Mouse (Mus musculus): Measurements from ENCODE around the gene Trim37. TPM values are rescaled to one million over a fixed set of nuclear protein-coding genes. Genes with fewer than 3 reads are reported as not detected.

Gene Trim37
- polyA plus RNA-seq (2015; fragmentation: Nextera tagmentation; extraction: Ambion mirVana) = 11.0 and 11.1 TPM in 2 replicates

DNA sequence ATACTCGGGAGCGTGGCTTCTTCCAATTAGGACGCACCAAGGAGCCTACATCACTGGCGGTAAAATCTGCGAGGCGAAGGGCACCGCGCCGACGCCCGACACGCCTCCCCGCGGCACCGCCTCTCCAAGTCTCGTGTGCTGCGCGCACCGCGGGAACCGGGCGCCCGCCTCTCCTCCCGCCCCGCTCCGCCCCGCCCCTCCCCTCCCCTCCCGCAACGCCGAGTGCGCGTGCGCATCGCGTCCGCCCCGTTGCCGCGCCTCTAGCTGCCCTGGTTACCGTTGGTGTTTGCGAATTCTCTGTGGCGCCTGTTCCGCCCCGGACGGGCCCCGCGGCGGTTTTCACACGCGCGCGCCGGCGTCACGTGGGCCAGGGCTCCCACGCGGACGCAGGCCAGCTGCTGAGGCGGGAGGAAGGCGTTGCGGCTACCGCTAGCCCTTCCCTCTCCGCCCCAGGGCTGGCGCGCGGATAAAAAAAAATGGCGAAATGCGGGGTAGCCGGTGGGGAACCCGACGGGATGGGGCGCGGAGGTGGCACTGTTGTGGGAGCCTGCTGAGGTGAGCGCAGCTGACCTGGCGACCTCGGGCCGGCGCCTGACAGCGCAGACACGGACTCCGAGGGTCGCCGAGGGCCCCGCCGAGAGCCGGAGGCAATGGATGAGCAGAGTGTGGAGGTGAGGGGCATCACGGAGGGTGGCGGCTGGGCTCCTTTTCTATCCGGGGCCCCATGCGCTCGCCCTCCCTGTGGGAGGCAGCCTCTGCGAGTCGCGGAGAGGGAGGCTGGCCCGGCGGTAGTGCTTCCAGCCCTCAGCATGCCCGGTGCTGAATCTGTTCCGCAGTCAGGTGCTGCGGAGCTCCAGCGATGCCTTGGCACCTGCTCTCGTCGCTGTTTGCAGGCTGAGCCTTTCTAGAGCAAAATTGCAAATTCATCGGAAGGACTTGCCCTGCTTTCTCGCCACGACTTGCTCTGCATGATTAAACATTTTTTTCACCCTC is at the start of gene Trim37:
Gene Trim37, plus strand, starts transcription at position 254 of the 993 bp plus-strand sequence.
- peak within 1 kb of the TSS; percentile 91 for H3K4me3 ChIP-seq (ENCODE audit: low read depth, low read length)
- H3K4me2 ChIP-seq (replicated peaks; ENCODE audit: low read depth, low read length) = peak within 1 kb of the TSS; percentile 96
- peak; percentile 96 for DNase-seq (ENCODE audit: low spot score)
- peak within 1 kb of the TSS; percentile 64 for H3K9ac ChIP-seq (replicated peaks; ENCODE audit: low read depth)
- H3K27ac ChIP-seq (ENCODE audit: low read length) = peak within 1 kb of the TSS; percentile 79
- WGBS = under 1% methylated on average over 94 of the region's 105 CpGs
- H3K36me3 ChIP-seq (ENCODE audit: insufficient read depth, low read length) = peaks cover 8% of the 10 kb centered on the region; the same call in 1 of the 2 replicates
- no peaks in the 10 kb centered on the region for H3K9me3 ChIP-seq (ENCODE audit: low read length)
- ATAC-seq = peak; percentile 95
- H3K27me3 ChIP-seq (replicated peaks; ENCODE audit: insufficient read depth, low read length) = no peaks in the 10 kb centered on the region
- H3K4me1 ChIP-seq (ENCODE audit: insufficient read depth, low read depth, low read length) = peaks cover 4% of the 10 kb centered on the region; the same call in 1 of the 2 replicates
- TF ChIP-seq EP300 (IDR thresholded peaks at IDR 0.05) (no peak), CTCF (IDR thresholded peaks at IDR 0.05) (no peak)

DNA sequence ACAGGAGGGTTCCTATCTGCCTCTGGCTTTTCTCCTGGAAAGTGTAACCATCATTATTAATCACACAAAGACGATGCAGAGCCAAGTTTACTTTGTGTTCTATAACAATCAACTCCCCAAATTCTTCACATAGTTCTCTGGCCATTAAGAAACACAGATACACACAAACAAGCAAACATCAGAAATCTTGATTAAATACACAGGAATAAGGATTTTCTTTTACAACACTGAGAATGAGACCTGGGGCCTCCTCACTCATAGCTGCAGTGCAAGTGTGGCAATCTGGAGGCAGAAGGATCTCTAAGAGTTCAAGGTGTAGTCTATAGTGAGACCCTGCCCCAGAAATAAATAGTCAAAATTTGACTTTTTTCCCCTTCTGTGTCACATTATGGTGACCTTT is 43.2 kb upstream of the Trim37 start:
- no peak overlapping the region for H3K27ac ChIP-seq (ENCODE audit: low read length)
- no peak overlapping the region for H3K9ac ChIP-seq (replicated peaks; ENCODE audit: low read depth)
- H3K36me3 ChIP-seq (ENCODE audit: insufficient read depth, low read length) = peaks cover 21% of the 10 kb centered on the region; the same call in 1 of the 2 replicates
- peaks cover 14% of the 10 kb centered on the region for H3K4me1 ChIP-seq (ENCODE audit: insufficient read depth, low read depth, low read length)
- H3K9me3 ChIP-seq (ENCODE audit: low read length) = no peaks in the 10 kb centered on the region
- 40% methylated on average over 1 of the region's 1 CpGs for WGBS
- no peak for TF ChIP-seq EP300 (IDR thresholded peaks at IDR 0.05)
- TF ChIP-seq CTCF (IDR thresholded peaks at IDR 0.05) = no peak
- no peak for ATAC-seq
- H3K4me3 ChIP-seq (ENCODE audit: low read depth, low read length) = no peak overlapping the region
- H3K27me3 ChIP-seq (replicated peaks; ENCODE audit: insufficient read depth, low read length) = no peaks in the 10 kb centered on the region
- H3K4me2 ChIP-seq (replicated peaks; ENCODE audit: low read depth, low read length) = no peak overlapping the region
- no peak for DNase-seq (ENCODE audit: low spot score)

DNA sequence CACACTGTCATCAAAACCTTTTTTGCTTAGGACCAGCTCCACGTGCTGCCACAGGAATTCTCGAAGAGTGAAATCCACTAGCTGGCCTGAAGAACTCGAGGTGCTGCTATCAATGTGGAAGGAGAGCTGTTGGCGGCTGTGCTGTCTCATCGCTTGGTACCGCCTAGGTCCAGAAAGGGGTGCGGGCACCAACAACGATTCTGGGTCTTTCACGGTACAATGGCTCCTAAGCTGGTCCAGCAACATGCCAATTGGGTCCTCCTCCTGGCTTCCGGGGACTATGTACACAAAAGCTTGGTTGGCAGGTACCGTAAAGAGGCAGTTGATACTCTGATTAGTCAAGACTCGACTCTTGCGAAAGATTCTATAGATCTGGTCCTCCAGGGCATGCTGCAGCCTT is 41.4 kb upstream of the Trim37 start:
- no peaks in the 10 kb centered on the region for H3K9me3 ChIP-seq (ENCODE audit: low read length)
- H3K4me3 ChIP-seq (ENCODE audit: low read depth, low read length) = peak overlapping the region; percentile 95; the same call in 1 of the 2 replicates
- no peak for TF ChIP-seq CTCF (IDR thresholded peaks at IDR 0.05)
- H3K27ac ChIP-seq (ENCODE audit: low read length) = no peak overlapping the region
- peak overlapping the region; percentile 83 for H3K4me2 ChIP-seq (replicated peaks; ENCODE audit: low read depth, low read length)
- WGBS = 76% methylated on average over 13 of the region's 13 CpGs
- no peaks in the 10 kb centered on the region for H3K27me3 ChIP-seq (replicated peaks; ENCODE audit: insufficient read depth, low read length)
- no peak for DNase-seq (ENCODE audit: low spot score)
- peaks cover 16% of the 10 kb centered on the region; the same call in 1 of the 2 replicates for H3K36me3 ChIP-seq (ENCODE audit: insufficient read depth, low read length)
- H3K9ac ChIP-seq (replicated peaks; ENCODE audit: low read depth) = peak overlapping the region; percentile 87; the same call in 1 of the 2 replicates
- ATAC-seq = no peak
- peaks cover 14% of the 10 kb centered on the region for H3K4me1 ChIP-seq (ENCODE audit: insufficient read depth, low read depth, low read length)

DNA sequence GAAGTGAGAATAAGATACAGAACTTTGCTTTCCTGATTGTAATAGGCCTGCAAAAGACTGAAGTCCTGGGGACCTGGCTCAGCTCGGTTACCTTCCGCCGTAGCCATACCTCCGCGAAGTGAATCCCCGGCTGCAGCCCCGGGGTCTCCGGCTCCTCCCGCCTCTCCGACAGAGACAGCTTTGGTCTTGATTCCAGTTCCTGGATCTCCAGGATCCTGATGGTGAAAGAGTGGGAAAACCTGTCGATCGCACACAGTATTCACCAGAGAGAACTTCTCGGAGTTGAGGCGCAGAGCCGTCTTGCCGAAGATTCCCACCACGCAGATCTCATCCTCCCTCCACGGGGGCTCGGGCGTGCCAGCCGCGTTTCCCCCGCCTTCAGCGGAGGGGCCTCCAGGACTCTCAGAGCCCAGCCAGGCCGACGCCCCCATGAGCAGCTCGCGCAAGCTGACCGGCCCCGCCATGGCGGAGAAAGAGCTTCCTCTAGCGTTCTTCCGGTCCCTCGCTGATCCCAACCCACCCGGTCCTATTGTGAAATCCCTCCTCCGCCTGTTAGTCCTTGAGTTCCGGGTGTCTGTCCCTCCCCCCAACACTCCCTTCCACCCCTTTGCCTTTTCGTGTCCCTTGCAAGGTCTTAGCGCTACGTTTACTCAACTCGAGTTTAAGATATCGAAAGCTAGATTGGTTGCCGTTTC is 40.4 kb upstream of the Trim37 start, which contains the start of gene Smg8:
Gene Smg8, minus strand, starts transcription at position 485 of the 695 bp plus-strand sequence.
- TF ChIP-seq CTCF (IDR thresholded peaks at IDR 0.05) (no peak), EP300 (IDR thresholded peaks at IDR 0.05) (peak; percentile 25; the same call in 1 of the 2 replicates)
- H3K9me3 ChIP-seq (ENCODE audit: low read length) = no peaks in the 10 kb centered on the region
- H3K4me2 ChIP-seq (replicated peaks; ENCODE audit: low read depth, low read length) = peak within 1 kb of the TSS; percentile 83
- peaks cover 14% of the 10 kb centered on the region for H3K4me1 ChIP-seq (ENCODE audit: insufficient read depth, low read depth, low read length)
- H3K9ac ChIP-seq (replicated peaks; ENCODE audit: low read depth) = peak within 1 kb of the TSS; percentile 87
- H3K27ac ChIP-seq (ENCODE audit: low read length) = peak within 1 kb of the TSS; percentile 71
- WGBS = under 1% methylated on average over 39 of the region's 43 CpGs
- DNase-seq (ENCODE audit: low spot score) = peak; percentile 98
- peak; percentile 98 for ATAC-seq
- 0 out of 2 replicates have a peak, but pooled peaks cover 6% of the 10 kb centered on the region for H3K36me3 ChIP-seq (ENCODE audit: insufficient read depth, low read length)
- no peaks in the 10 kb centered on the region for H3K27me3 ChIP-seq (replicated peaks; ENCODE audit: insufficient read depth, low read length)
- H3K4me3 ChIP-seq (ENCODE audit: low read depth, low read length) = peak within 1 kb of the TSS; percentile 95

DNA sequence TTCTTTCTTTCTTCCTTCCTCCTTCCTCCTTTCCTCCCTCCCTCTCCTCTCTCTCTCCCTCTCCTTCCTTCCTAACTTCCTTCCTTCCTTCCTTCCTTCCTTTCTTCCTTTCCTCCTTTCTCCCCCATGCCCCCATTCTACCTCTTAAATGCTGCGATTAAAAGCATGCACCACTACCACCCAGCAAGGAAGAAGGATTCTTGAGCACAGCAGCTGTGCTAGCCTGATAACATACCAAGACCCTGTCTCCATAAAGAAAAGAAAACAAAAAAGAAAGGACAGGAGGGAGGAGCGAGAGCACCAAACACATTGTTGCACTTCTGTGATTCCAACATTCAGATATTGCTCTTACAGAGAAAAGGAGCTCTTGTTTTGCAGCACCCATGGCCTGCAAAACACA is 39.7 kb upstream of the Trim37 start:
- WGBS = 51% methylated on average over 2 of the region's 2 CpGs
- DNase-seq (ENCODE audit: low spot score) = no peak
- no peaks in the 10 kb centered on the region for H3K9me3 ChIP-seq (ENCODE audit: low read length)
- H3K4me3 ChIP-seq (ENCODE audit: low read depth, low read length) = peak overlapping the region; percentile 95
- no peak for ATAC-seq
- H3K27ac ChIP-seq (ENCODE audit: low read length) = 0 out of 2 replicates have a peak overlapping the region, but pooled peaks have one; percentile 71
- peaks cover 14% of the 10 kb centered on the region for H3K4me1 ChIP-seq (ENCODE audit: insufficient read depth, low read depth, low read length)
- peak overlapping the region; percentile 83 for H3K4me2 ChIP-seq (replicated peaks; ENCODE audit: low read depth, low read length)
- H3K36me3 ChIP-seq (ENCODE audit: insufficient read depth, low read length) = 0 out of 2 replicates have a peak, but pooled peaks cover 6% of the 10 kb centered on the region
- H3K9ac ChIP-seq (replicated peaks; ENCODE audit: low read depth) = peak overlapping the region; percentile 87; the same call in 1 of the 2 replicates
- TF ChIP-seq EP300 (IDR thresholded peaks at IDR 0.05) = no peak
- no peak for TF ChIP-seq CTCF (IDR thresholded peaks at IDR 0.05)
- no peaks in the 10 kb centered on the region for H3K27me3 ChIP-seq (replicated peaks; ENCODE audit: insufficient read depth, low read length)

DNA sequence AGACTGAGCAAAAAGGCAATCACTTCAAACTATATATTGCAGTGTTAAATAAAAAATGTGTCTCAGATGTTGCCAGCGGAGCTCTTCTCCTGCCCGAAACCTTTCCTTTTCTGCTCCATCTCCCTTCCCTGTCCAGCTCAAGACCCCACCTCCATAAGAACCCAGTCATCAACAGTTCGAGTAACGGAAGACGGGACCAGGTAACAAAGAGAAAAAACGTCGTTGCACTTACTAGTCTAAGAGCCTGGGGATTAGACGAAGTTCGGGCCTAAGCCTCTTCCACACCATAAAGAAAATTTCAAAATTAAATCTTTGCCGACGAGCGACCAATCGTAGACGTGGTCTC is 18.5 kb upstream of the Trim37 start, which contains the start of gene Prr11:
Gene Prr11, minus strand, starts transcription at position 300 of the 346 bp plus-strand sequence.
- peak within 1 kb of the TSS; percentile 53 for H3K9ac ChIP-seq (replicated peaks; ENCODE audit: low read depth)
- H3K4me1 ChIP-seq (ENCODE audit: insufficient read depth, low read depth, low read length) = no peaks in the 10 kb centered on the region; the same call in 1 of the 2 replicates
- H3K9me3 ChIP-seq (ENCODE audit: low read length) = no peaks in the 10 kb centered on the region
- 1% methylated on average over 14 of the region's 14 CpGs for WGBS
- no peak for DNase-seq (ENCODE audit: low spot score)
- H3K4me3 ChIP-seq (ENCODE audit: low read depth, low read length) = peak within 1 kb of the TSS; percentile 74
- TF ChIP-seq EP300 (IDR thresholded peaks at IDR 0.05) (no peak), CTCF (IDR thresholded peaks at IDR 0.05) (no peak)
- peak within 1 kb of the TSS; percentile 85 for H3K4me2 ChIP-seq (replicated peaks; ENCODE audit: low read depth, low read length)
- H3K27me3 ChIP-seq (replicated peaks; ENCODE audit: insufficient read depth, low read length) = no peaks in the 10 kb centered on the region
- H3K27ac ChIP-seq (ENCODE audit: low read length) = peak within 1 kb of the TSS; percentile 85
- H3K36me3 ChIP-seq (ENCODE audit: insufficient read depth, low read length) = no peaks in the 10 kb centered on the region
- ATAC-seq = no peak
